Mouse (Mus musculus): ENCODE results near the gene Unc80. TPM values are rescaled to one million over a fixed set of nuclear protein-coding genes. Genes with fewer than 3 reads are reported as not detected.

Unc80 gene
- polyA plus RNA-seq, 1 experiment = not detected

DNA sequence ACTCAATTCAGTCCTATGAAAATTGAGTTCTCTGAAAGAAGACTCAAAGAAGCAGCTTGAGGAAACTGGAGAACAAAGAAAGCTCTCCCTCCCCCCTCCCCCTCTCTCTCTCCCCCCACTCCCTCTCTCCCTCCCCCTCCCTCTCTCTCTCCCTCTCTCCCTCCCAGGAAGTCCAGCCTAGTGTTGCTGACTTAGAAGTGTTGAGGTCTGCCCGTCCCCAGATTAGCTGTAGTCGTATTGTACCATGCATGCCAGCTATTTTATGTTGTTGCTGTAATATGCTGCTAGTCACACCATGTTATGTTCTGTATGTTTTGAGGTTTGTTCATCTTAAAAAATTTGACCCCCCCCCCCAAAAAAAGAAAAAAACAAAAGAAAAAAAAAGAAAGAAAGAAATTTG lies 11.6 kb upstream of the Unc80 start:
- Histone ChIP-seq H3K36me3 (ENCODE audit: control insufficient read depth, insufficient read depth, low read length) (no peaks in the 10 kb centered on the region), H3K27me3 (ENCODE audit: control insufficient read depth, insufficient read depth, low read length) (no peaks in the 10 kb centered on the region), H3K4me1 (ENCODE audit: control insufficient read depth, insufficient read depth, insufficient read length) (no peaks in the 10 kb centered on the region), H3K27ac (ENCODE audit: insufficient read depth, low read length) (no peak overlapping the region), H3K4me3 (ENCODE audit: extremely low read depth, insufficient read depth, insufficient read length) (no peak overlapping the region)
- no peak for DNase-seq (ENCODE audit: low read depth in 1 of 2, low spot score in 2 of 2)
- no peak for TF ChIP-seq CTCF (IDR thresholded peaks at IDR 0.05; ENCODE audit: extremely low read depth, insufficient read depth, insufficient read length, insufficient replicate concordance)
- TF ChIP-seq POLR2A (IDR thresholded peaks at IDR 0.05; ENCODE audit: low read depth, low read length) = no peak
- WGBS = 45% methylated on average over 2 of the region's 2 CpGs

DNA sequence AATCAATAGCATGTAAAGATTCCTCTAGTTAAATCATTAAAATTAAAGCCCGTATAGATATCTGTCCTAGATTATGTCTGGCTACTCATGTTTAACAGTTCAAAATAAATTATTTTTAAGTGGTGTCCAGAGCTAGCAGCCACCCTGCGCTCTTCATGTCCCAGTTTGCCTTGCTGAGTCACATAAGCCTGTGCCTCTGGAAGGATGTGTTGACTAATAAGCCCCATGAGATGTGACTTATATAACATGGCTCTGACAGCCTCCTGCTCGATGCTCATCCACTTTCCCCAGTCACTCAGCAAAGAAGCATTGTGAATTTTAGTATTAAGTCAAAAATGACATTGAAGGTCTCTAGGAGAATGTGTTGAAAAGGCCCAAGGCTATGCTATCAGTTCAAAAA lies 10.4 kb upstream of the Unc80 start:
- Histone ChIP-seq H3K4me1 (ENCODE audit: control insufficient read depth, insufficient read depth, insufficient read length) (no peaks in the 10 kb centered on the region), H3K27me3 (ENCODE audit: control insufficient read depth, insufficient read depth, low read length) (no peaks in the 10 kb centered on the region), H3K27ac (ENCODE audit: insufficient read depth, low read length) (no peak overlapping the region), H3K36me3 (ENCODE audit: control insufficient read depth, insufficient read depth, low read length) (no peaks in the 10 kb centered on the region), H3K4me3 (ENCODE audit: extremely low read depth, insufficient read depth, insufficient read length) (no peak overlapping the region)
- WGBS = 74% methylated on average over 3 of the region's 3 CpGs
- TF ChIP-seq POLR2A (IDR thresholded peaks at IDR 0.05; ENCODE audit: low read depth, low read length) = no peak
- TF ChIP-seq CTCF (IDR thresholded peaks at IDR 0.05; ENCODE audit: extremely low read depth, insufficient read depth, insufficient read length, insufficient replicate concordance) = no peak
- DNase-seq (ENCODE audit: low read depth in 1 of 2, low spot score in 2 of 2) = no peak

DNA sequence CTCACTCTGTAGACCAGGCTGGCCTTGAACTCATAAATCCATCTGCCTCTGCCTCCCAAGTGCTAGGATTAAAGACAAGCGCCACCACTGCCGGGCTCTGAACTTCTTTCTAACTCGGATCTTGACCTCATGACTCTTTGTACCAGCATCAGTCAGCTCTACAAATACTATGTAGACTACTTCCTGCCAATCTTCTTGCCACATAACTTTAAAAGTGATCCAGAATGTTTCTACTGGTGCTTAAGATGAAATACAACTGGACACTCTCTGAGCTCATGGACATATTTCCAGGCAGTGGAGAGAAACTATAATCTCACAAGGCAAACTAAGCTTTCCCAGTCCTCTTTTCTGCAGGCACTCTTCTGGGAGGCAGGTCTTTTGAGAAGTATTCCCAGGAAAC lies 8.8 kb upstream of the Unc80 start:
- Histone ChIP-seq H3K4me1 (ENCODE audit: control insufficient read depth, insufficient read depth, insufficient read length) (no peaks in the 10 kb centered on the region), H3K36me3 (ENCODE audit: control insufficient read depth, insufficient read depth, low read length) (no peaks in the 10 kb centered on the region), H3K27ac (ENCODE audit: insufficient read depth, low read length) (no peak overlapping the region), H3K27me3 (ENCODE audit: control insufficient read depth, insufficient read depth, low read length) (no peaks in the 10 kb centered on the region), H3K4me3 (ENCODE audit: extremely low read depth, insufficient read depth, insufficient read length) (no peak overlapping the region)
- DNase-seq (ENCODE audit: low read depth in 1 of 2, low spot score in 2 of 2) = no peak
- 63% methylated on average over 3 of the region's 3 CpGs for whole genome bisulfite sequencing
- no peak for TF ChIP-seq CTCF (IDR thresholded peaks at IDR 0.05; ENCODE audit: extremely low read depth, insufficient read depth, insufficient read length, insufficient replicate concordance)
- no peak for TF ChIP-seq POLR2A (IDR thresholded peaks at IDR 0.05; ENCODE audit: low read depth, low read length)

DNA sequence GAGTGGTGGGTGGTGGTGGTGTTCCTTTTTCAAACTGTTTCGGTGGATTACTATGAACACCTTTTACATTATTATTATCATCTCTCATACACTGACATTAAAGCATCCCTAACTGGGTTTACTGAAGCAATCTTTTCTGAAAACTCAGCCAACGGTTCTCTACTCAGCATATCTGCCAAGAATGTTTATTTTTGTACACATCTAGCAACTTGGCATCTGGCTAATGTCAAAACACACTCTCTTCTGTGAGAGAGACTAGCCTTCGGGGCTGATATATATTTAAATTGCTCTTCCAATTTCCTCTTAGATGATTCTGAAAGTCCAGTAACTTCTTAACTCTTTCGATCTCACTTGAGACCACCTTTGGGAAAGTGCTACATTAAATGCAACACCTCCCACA lies 7.3 kb upstream of the Unc80 start:
- no peak overlapping the region for H3K27ac ChIP-seq (ENCODE audit: insufficient read depth, low read length)
- no peaks in the 10 kb centered on the region for H3K27me3 ChIP-seq (ENCODE audit: control insufficient read depth, insufficient read depth, low read length)
- TF ChIP-seq CTCF (IDR thresholded peaks at IDR 0.05; ENCODE audit: extremely low read depth, insufficient read depth, insufficient read length, insufficient replicate concordance) (no peak), POLR2A (IDR thresholded peaks at IDR 0.05; ENCODE audit: low read depth, low read length) (no peak)
- H3K4me3 ChIP-seq (ENCODE audit: extremely low read depth, insufficient read depth, insufficient read length) = no peak overlapping the region
- no peaks in the 10 kb centered on the region for H3K36me3 ChIP-seq (ENCODE audit: control insufficient read depth, insufficient read depth, low read length)
- H3K4me1 ChIP-seq (ENCODE audit: control insufficient read depth, insufficient read depth, insufficient read length) = no peaks in the 10 kb centered on the region
- WGBS = 83% methylated on average over 4 of the region's 4 CpGs
- DNase-seq (ENCODE audit: low read depth in 1 of 2, low spot score in 2 of 2) = no peak

DNA sequence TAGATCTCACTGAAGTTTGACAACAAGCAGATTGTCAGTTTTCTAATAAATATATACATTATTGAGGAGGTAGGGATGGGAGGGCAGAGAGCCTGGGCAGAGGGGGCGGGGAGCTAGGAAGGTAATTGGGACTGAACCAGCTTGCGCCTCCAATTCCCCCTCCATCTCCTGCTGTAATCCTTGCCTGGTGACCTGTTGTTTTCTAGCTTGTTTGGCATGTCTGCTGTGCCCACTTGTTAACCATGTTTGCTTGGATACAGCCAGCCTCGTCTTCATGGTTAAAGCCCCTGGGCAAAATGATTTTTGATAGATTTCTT lies 495 bp downstream of the Unc80 start:
- 31% methylated on average over 3 of the region's 3 CpGs for WGBS
- Histone ChIP-seq H3K4me1 (ENCODE audit: control insufficient read depth, insufficient read depth, insufficient read length) (no peaks in the 10 kb centered on the region), H3K27me3 (ENCODE audit: control insufficient read depth, insufficient read depth, low read length) (peaks cover 11% of the 10 kb centered on the region), H3K27ac (ENCODE audit: insufficient read depth, low read length) (no peak overlapping the region), H3K4me3 (ENCODE audit: extremely low read depth, insufficient read depth, insufficient read length) (no peak overlapping the region), H3K36me3 (ENCODE audit: control insufficient read depth, insufficient read depth, low read length) (no peaks in the 10 kb centered on the region)
- no peak for DNase-seq (ENCODE audit: low read depth in 1 of 2, low spot score in 2 of 2)
- TF ChIP-seq CTCF (IDR thresholded peaks at IDR 0.05; ENCODE audit: extremely low read depth, insufficient read depth, insufficient read length, insufficient replicate concordance) = no peak
- TF ChIP-seq POLR2A (IDR thresholded peaks at IDR 0.05; ENCODE audit: low read depth, low read length) = no peak

DNA sequence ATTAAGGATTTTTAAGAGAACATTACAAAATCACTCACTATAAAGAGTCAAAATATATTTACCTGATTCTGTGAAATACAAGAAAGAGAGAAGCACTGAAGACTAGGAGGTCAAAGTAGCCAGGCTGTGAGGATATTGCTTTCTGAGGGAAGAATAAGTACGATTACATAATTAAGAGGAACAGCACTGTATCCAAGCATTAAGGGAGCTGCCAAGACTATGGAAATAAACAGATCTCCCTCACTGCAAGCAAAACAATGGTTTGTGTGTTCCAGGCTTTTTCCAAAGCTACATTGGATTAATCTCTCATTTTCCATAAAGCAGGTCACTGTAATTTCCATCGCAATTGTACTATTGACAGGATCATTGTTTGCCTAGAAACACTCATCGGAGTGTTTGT lies 14.6 kb downstream of the Unc80 start:
- Histone ChIP-seq H3K27ac (ENCODE audit: insufficient read depth, low read length) (no peak overlapping the region), H3K36me3 (ENCODE audit: control insufficient read depth, insufficient read depth, low read length) (no peaks in the 10 kb centered on the region), H3K27me3 (ENCODE audit: control insufficient read depth, insufficient read depth, low read length) (no peaks in the 10 kb centered on the region), H3K4me1 (ENCODE audit: control insufficient read depth, insufficient read depth, insufficient read length) (no peaks in the 10 kb centered on the region), H3K4me3 (ENCODE audit: extremely low read depth, insufficient read depth, insufficient read length) (no peak overlapping the region)
- TF ChIP-seq CTCF (IDR thresholded peaks at IDR 0.05; ENCODE audit: extremely low read depth, insufficient read depth, insufficient read length, insufficient replicate concordance) (no peak), POLR2A (IDR thresholded peaks at IDR 0.05; ENCODE audit: low read depth, low read length) (no peak)
- 87% methylated on average over 3 of the region's 3 CpGs for WGBS
- no peak for DNase-seq (ENCODE audit: low read depth in 1 of 2, low spot score in 2 of 2)

DNA sequence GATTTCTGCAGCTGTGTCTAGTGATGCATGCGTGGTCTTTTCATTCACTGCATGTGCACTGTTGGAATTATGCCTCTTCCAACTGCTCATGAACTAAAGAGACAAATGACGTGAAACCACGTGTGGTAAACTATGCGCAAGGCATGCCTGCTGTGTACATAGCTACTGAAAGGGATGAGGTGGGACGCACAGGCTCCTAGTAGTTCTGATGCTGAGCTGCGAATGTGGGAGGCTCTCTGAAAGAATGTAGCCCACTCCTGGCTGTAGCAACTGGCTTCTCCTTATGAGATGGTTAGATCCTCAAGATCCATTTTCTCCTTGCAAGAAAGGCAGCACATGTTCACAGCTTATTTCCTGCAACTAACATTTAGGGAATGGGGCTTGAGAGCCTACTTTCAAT lies 24.9 kb downstream of the Unc80 start:
- WGBS = 87% methylated on average over 6 of the region's 6 CpGs
- DNase-seq (ENCODE audit: low read depth in 1 of 2, low spot score in 2 of 2) = no peak
- Histone ChIP-seq H3K27ac (ENCODE audit: insufficient read depth, low read length) (no peak overlapping the region), H3K27me3 (ENCODE audit: control insufficient read depth, insufficient read depth, low read length) (no peaks in the 10 kb centered on the region), H3K4me1 (ENCODE audit: control insufficient read depth, insufficient read depth, insufficient read length) (no peaks in the 10 kb centered on the region), H3K4me3 (ENCODE audit: extremely low read depth, insufficient read depth, insufficient read length) (no peak overlapping the region), H3K36me3 (ENCODE audit: control insufficient read depth, insufficient read depth, low read length) (no peaks in the 10 kb centered on the region)
- no peak for TF ChIP-seq CTCF (IDR thresholded peaks at IDR 0.05; ENCODE audit: extremely low read depth, insufficient read depth, insufficient read length, insufficient replicate concordance)
- no peak for TF ChIP-seq POLR2A (IDR thresholded peaks at IDR 0.05; ENCODE audit: low read depth, low read length)
